Mouse (Mus musculus): ENCODE results near the gene Cyp2w1.

- TF ChIP-seq CTCF (IDR thresholded peaks at IDR 0.05 in 2 of 3, conservative IDR thresholded peaks at IDR 0.05 in 1 of 3; ENCODE audit: control insufficient read depth in 1 of 3, insufficient read depth in 1 of 3, low read depth in 2 of 3, low read length in 3 of 3, poor library complexity in 1 of 3, severe bottlenecking in 1 of 3) (no peak), POLR2A (IDR thresholded peaks at IDR 0.05; ENCODE audit: control insufficient read depth in 1 of 2, insufficient read depth in 1 of 2, low read depth in 1 of 2, low read length in 2 of 2, poor library complexity in 1 of 2) (no peak), MYB (IDR thresholded peaks at IDR 0.05; ENCODE audit: low read depth, low read length) (no peak), MAX (IDR thresholded peaks at IDR 0.05; ENCODE audit: low read length) (no peak), CHD2 (IDR thresholded peaks at IDR 0.05; ENCODE audit: low read length) (no peak), GATA1 (IDR thresholded peaks at IDR 0.05; ENCODE audit: low read depth, low read length) (no peak), CHD1 (IDR thresholded peaks at IDR 0.05; ENCODE audit: low read depth, low read length) (no peak)
Measured at GRCm38 (mm10) chr5:139398786-139399185, 46.4 kb downstream of the Cyp2w1 start.

Measured in MEL (cell line).